Comparison of ENCODE assay signal across 30 mouse cellular contexts in the genomic region with DNA sequence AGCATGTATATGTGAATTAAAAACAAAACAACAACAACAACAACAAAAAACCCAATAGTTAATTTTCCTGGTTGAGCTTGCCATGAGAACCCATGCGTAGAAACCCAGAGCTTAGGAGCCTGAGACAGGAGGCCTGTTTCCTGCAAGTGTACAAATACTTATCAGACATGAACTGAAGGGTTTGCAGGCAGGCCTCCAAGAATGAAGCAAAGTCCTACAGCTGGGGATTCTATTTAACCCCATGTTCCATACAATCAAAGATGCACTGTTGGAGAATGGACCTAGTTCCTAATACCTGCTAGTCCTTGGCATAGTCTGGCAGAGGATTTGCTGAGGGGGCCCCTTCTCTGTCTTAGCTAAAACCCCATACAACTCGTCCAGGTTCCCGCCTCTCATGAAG.
DNase-seq lines count a peak whose midpoint lies in the region; ATAC-seq and TF ChIP-seq lines count a peak whose summit lies in the region.
"Had no signal": no experiment of that assay in that cellular context is flagged by ENCODE, and none has a peak within 500 bp of the region (broad histone marks: within the 10 kb centered on the region; RNA-seq: fewer than 3 reads in every experiment).

No protein-coding gene starts in this region.

- WGBS in heart, embryonic 13.5 days = 63% methylated on average over 3 of the region's 3 CpGs
- WGBS in intestine, embryonic 14.5 days = 68% methylated on average over 3 of the region's 3 CpGs
- whole genome bisulfite sequencing in small intestine, adult 2 months = 16% methylated on average over 3 of the region's 3 CpGs

- peak overlapping the region; percentile 51 for H3K27ac ChIP-seq in heart, embryonic 13.5 days (replicated peaks)
- H3K27ac ChIP-seq in layer of hippocampus, adult 2 months = peak overlapping the region; percentile 21; the same call in 1 of the 2 replicates
- H3K27ac ChIP-seq in intestine, embryonic 14.5 days (ENCODE audit: low read depth) = peak overlapping the region; percentile 47; the same call in 1 of the 2 replicates
- H3K27ac ChIP-seq in small intestine, adult 2 months (ENCODE audit: insufficient read depth, low read depth, low read length) = peak overlapping the region; percentile 91
- H3K27ac ChIP-seq: hindbrain, embryonic 14.5 days; liver, embryonic 14.5 days; lung, embryonic 15.5 days; midbrain, embryonic 12.5 days; neural tube, embryonic 13.5 days had no signal

- no peak overlapping the region for H3K4me3 ChIP-seq in heart, embryonic 13.5 days
- H3K4me3 ChIP-seq in layer of hippocampus, adult 2 months = no peak overlapping the region
- no peak overlapping the region for H3K4me3 ChIP-seq in intestine, embryonic 14.5 days (ENCODE audit: low read depth, low read length)
- H3K4me3 ChIP-seq in small intestine, adult 2 months (ENCODE audit: low read depth, low read length) = no peak overlapping the region
- H3K4me3 ChIP-seq: erythroblast, embryonic 14.5 days; forebrain, embryonic 13.5 days; lung, embryonic 15.5 days; megakaryocyte, embryonic 14.5 days; midbrain, embryonic 12.5 days; neural tube, embryonic 13.5 days had no signal

- no peak for DNase-seq in heart, adult 8-10 months (ENCODE audit: low spot score)
- no peak for DNase-seq in layer of hippocampus, adult 2 months (ENCODE audit: low spot score in 2 of 2)
- DNase-seq in layer of hippocampus, postnatal 14 days (ENCODE audit: low spot score in 2 of 2) = no peak
- DNase-seq in intestine, embryonic 14.5 days (ENCODE audit: low spot score) = no peak
- no peak for DNase-seq in urinary bladder, postnatal 10 days (ENCODE audit: low spot score)
- DNase-seq in spleen, postnatal 10 days (ENCODE audit: low spot score in 2 of 2) = no peak
- DNase-seq: adrenal gland, adult 2 months; cerebellum, adult 2 months; cerebellum, postnatal 14 days; gastrocnemius, postnatal 10 days; kidney, adult 8-10 months; kidney, postnatal 10 days; layer of hippocampus, adult 9-11 months; liver; right cerebral cortex, postnatal 4 days; thymus, adult 18-20 months; thymus, postnatal 25 days had no signal

- TF ChIP-seq POLR2A in small intestine, adult 2 months (IDR thresholded peaks at IDR 0.05; ENCODE audit: low read depth, low read length) = no peak

- no peaks in the 10 kb centered on the region for H3K27me3 ChIP-seq in heart, embryonic 13.5 days (replicated peaks)
- no peaks in the 10 kb centered on the region for H3K27me3 ChIP-seq in intestine, embryonic 14.5 days (replicated peaks; ENCODE audit: control insufficient read depth, insufficient read depth, low read length)
- H3K27me3 ChIP-seq in small intestine, adult 2 months (ENCODE audit: control insufficient read depth, insufficient read depth, low read length) = no peaks in the 10 kb centered on the region
- H3K27me3 ChIP-seq: CH12.LX; forebrain, embryonic 13.5 days; lung, embryonic 15.5 days; megakaryocyte, embryonic 14.5 days; midbrain, embryonic 12.5 days; neural tube, embryonic 13.5 days had no signal

- no peak overlapping the region for H3K9ac ChIP-seq in heart, embryonic 13.5 days
- H3K9ac ChIP-seq in intestine, embryonic 14.5 days (ENCODE audit: low read length) = no peak overlapping the region
- H3K9ac ChIP-seq: forebrain, embryonic 13.5 days; hindbrain, embryonic 14.5 days; liver, embryonic 14.5 days; lung, embryonic 15.5 days; midbrain, embryonic 12.5 days; neural tube, embryonic 13.5 days had no signal

- ATAC-seq in heart, embryonic 13.5 days (ENCODE audit: extremely low read depth, insufficient number of reproducible peaks, low FRiP score, low TSS enrichment) = no peak
- no peak; the same call in 1 of the 2 replicates for ATAC-seq in intestine, embryonic 14.5 days (replicated peaks; ENCODE audit: low FRiP score, low TSS enrichment, low read depth)
- ATAC-seq: activated CD4-positive, CD25-positive, alpha-beta regulatory T cell, adult 4 months had no signal

- H3K4me2 ChIP-seq in heart, embryonic 13.5 days = no peak overlapping the region
- no peak overlapping the region for H3K4me2 ChIP-seq in intestine, embryonic 14.5 days (ENCODE audit: low read length)
- H3K4me2 ChIP-seq: forebrain, embryonic 13.5 days; heart, embryonic 11.5 days; hindbrain, embryonic 14.5 days; lung, embryonic 15.5 days; midbrain, embryonic 12.5 days; neural tube, embryonic 13.5 days had no signal

- H3K4me1 ChIP-seq in heart, embryonic 13.5 days = peaks cover 31% of the 10 kb centered on the region
- no peaks in the 10 kb centered on the region for H3K4me1 ChIP-seq in intestine, embryonic 14.5 days (replicated peaks; ENCODE audit: control insufficient read depth, insufficient read depth, low read length)
- H3K4me1 ChIP-seq in small intestine, adult 2 months (ENCODE audit: control insufficient read depth, insufficient read depth, insufficient read length, low read length) = peaks cover 20% of the 10 kb centered on the region; the same call in 1 of the 2 replicates

- H3K36me3 ChIP-seq in heart, embryonic 13.5 days = 0 out of 2 replicates have a peak, but pooled peaks cover 11% of the 10 kb centered on the region
- H3K36me3 ChIP-seq in intestine, embryonic 14.5 days (ENCODE audit: control insufficient read depth, insufficient read depth, low read length) = no peaks in the 10 kb centered on the region
- no peaks in the 10 kb centered on the region for H3K36me3 ChIP-seq in small intestine, adult 2 months (ENCODE audit: control insufficient read depth, insufficient read depth, low read length)
- H3K36me3 ChIP-seq: lung, embryonic 15.5 days; midbrain, embryonic 12.5 days; neural tube, embryonic 13.5 days had no signal

- TF ChIP-seq CTCF in layer of hippocampus, adult 2 months (conservative IDR thresholded peaks at IDR 0.05) = no peak
- no peak for TF ChIP-seq CTCF in small intestine, adult 2 months (IDR thresholded peaks at IDR 0.05; ENCODE audit: extremely low read depth, insufficient read length, insufficient replicate concordance, low read depth, low read length)

- H3K9me3 ChIP-seq in heart, embryonic 13.5 days = no peaks in the 10 kb centered on the region
- H3K9me3 ChIP-seq in intestine, embryonic 14.5 days (ENCODE audit: control insufficient read depth, low read length) = no peaks in the 10 kb centered on the region
- H3K9me3 ChIP-seq: forebrain, embryonic 13.5 days; lung, embryonic 15.5 days; midbrain, embryonic 12.5 days; neural tube, embryonic 13.5 days had no signal

Comparison
In these comparisons a context has a peak if more than half of its experiments do, and no peak if none do; other contexts are left out.
1. H3K27ac ChIP-seq: peak in every context shown above with its lines; median percentile 91 in small intestine, adult 2 months; 51 in heart, embryonic 13.5 days; 47 in intestine, embryonic 14.5 days; 21 in layer of hippocampus, adult 2 months.